Mouse (Mus musculus) cortical plate, adult 2 months (tissue): ENCODE measurements around the gene Nedd9.

Experiments used
- CTCF ChIP-seq: fragments of 200-500 bp; IDR thresholded peaks from 2 replicates; pipeline ENCODE4 v1.5.1; 2011; ENCODE audit warnings: mild to moderate bottlenecking, control low read depth, low read length; ENCODE audit not compliant: insufficient read depth; ENCODE audit errors: extremely low read depth
- POLR2A ChIP-seq: fragments of 200-500 bp; IDR thresholded peaks from 2 replicates; pipeline ENCODE4 v1.6.1; 2011; ENCODE audit warnings: mild to moderate bottlenecking, low read length, control low read depth; ENCODE audit not compliant: insufficient read depth; ENCODE audit errors: extremely low read depth

DNA sequence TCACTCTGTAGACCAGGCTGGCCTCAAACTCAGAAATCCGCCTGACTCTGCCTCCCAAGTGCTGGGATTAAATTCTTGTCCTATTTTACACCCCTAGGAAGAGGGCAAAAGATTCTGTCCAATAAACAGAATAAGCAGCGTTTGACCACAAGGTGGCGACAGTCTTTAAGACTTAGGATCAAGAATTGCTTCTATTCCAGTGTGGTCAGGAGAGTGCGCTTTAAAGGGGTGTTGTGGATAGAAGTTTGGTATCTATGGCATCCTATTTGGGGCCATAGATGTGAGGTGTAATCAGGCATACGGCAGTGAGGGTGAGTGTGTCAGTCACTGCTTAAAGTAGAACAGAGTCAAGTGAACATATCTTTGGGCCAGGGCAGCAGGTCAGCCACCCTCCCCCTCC lies 203.9 kb downstream of the Nedd9 start:
- TF ChIP-seq CTCF (peak; percentile 66), POLR2A (no peak)
